Mouse (Mus musculus): ENCODE measurements around the gene Kcnd3. TPM values are rescaled to one million over a fixed set of nuclear protein-coding genes. Genes with fewer than 3 reads are reported as not detected.

Kcnd3 gene
- polyA plus RNA-seq, 1 experiment from 2014 or later = 5.6 TPM

GRCm38 (mm10) chr3:105648889-105649567 is 196.9 kb downstream of the Kcnd3 start:
- no peaks in the 10 kb centered on the region for H3K9me3 ChIP-seq (replicated peaks)
- 55% methylated on average over 8 of the region's 8 CpGs for WGBS
- no peaks in the 10 kb centered on the region for H3K4me1 ChIP-seq
- H3K27ac ChIP-seq = no peak overlapping the region
- H3K9ac ChIP-seq = no peak overlapping the region
- no peak overlapping the region for H3K4me3 ChIP-seq
- H3K27me3 ChIP-seq = peaks cover 8% of the 10 kb centered on the region; the same call in 1 of the 2 replicates
- 0 out of 2 replicates have a peak, but pooled peaks have one; percentile 21 for ATAC-seq
- H3K36me3 ChIP-seq (ENCODE audit: poor library complexity, severe bottlenecking) = no peaks in the 10 kb centered on the region
- no peak overlapping the region for H3K4me2 ChIP-seq

DNA sequence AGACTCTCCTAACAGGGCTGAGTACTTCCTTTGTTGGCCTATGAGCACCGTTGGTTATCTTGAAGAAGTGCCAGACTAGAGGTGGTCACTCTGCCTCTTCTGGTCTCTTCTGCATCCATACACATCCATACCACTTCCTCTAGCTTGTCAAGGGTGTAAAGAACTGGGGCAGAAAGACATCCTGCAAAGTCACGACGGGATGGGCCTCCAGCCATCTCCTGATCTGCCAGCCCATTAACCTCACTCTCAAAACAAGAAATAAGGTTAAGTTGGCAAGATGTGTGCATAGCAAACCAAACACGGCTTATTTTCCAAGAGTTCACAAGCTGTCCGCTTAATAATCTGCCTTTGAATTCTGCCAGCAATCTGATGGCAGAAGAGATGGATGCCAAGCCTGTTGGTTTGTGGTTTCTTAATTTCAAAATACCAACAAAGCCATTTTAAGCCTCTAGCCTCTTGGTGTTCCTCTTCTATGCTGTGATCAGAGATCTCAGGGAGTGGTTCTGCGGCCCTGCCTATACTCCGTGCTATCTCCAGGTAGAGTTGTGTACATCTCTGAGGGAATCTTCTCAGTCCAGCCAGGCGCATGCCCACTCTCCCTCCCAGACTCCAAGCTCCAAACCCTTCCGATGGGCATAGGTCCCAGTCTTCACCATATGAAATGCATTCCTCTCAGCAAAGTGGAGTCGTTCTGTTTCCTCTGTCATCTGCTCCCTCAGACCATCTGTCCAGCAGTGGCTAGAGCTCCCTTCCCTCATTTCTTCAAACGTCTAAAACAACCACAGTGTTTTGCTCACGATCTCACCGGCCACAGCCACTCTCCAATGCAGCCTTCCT is 201.6 kb downstream of the Kcnd3 start:
- H3K36me3 ChIP-seq (ENCODE audit: poor library complexity, severe bottlenecking) = no peaks in the 10 kb centered on the region
- WGBS = 86% methylated on average over 13 of the region's 13 CpGs
- 0 out of 2 replicates have a peak, but pooled peaks cover 8% of the 10 kb centered on the region for H3K27me3 ChIP-seq
- H3K9ac ChIP-seq = no peak overlapping the region
- ATAC-seq = no peak; the same call in 1 of the 2 replicates
- H3K4me3 ChIP-seq = no peak overlapping the region
- H3K27ac ChIP-seq = no peak overlapping the region
- no peaks in the 10 kb centered on the region for H3K4me1 ChIP-seq
- H3K4me2 ChIP-seq = no peak overlapping the region
- H3K9me3 ChIP-seq (replicated peaks) = no peaks in the 10 kb centered on the region

- Histone ChIP-seq H3K4me1 (no peaks in the 10 kb centered on the region), H3K4me2 (no peak overlapping the region), H3K27me3 (0 out of 2 replicates have a peak, but pooled peaks cover 8% of the 10 kb centered on the region), H3K4me3 (no peak overlapping the region), H3K27ac (no peak overlapping the region), H3K9ac (no peak overlapping the region), H3K36me3 (ENCODE audit: poor library complexity, severe bottlenecking) (no peaks in the 10 kb centered on the region), H3K9me3 (replicated peaks) (no peaks in the 10 kb centered on the region)
- WGBS = 93% methylated on average over 11 of the region's 11 CpGs
- ATAC-seq = no peak
Measured at GRCm38 (mm10) chr3:105655031-105655585, 203.0 kb downstream of the Kcnd3 start.

DNA sequence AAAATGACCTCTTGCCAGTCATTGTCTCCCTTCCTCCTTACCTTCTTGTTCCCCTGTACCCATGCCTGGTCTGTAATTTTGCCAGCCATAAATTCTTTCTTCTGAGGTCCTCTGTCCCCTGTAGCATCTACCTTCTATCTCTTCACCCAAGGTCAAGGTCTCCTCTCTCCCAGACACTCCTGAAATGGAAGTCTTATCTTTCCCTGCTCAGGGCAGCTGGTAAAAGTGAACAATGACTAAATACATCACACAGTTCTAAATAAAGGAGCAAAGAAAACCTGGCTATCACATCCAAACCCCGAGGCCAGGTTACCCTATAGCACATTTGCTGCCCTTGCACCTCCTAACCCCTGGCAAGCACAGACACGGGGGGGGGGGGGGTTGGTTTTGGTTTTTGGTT is 208.4 kb downstream of the Kcnd3 start:
- Histone ChIP-seq H3K4me2 (no peak overlapping the region), H3K9me3 (replicated peaks) (no peaks in the 10 kb centered on the region), H3K9ac (no peak overlapping the region), H3K36me3 (ENCODE audit: poor library complexity, severe bottlenecking) (no peaks in the 10 kb centered on the region), H3K4me1 (no peaks in the 10 kb centered on the region), H3K4me3 (no peak overlapping the region), H3K27ac (no peak overlapping the region), H3K27me3 (no peaks in the 10 kb centered on the region)
- ATAC-seq = no peak
- 79% methylated on average over 2 of the region's 2 CpGs for WGBS

DNA sequence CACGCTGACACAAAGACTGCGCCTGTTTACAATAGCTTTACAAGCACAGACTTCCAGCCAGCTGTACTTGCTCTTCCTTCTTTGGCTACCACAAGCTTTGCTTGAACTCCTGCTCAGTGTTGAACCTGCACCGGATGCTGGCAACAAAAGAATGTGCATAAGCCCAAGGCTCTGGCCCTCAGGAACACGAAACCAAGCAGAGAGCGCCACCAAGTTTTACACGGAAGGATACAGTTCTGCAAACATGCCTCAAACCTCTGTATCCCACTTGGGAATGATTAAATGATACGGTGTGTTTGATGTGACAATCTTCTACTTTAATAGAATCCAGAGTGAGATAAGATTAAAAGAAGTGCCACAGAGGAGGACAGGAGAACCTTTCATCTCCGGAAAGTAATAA is 210.9 kb downstream of the Kcnd3 start:
- no peak overlapping the region for H3K27ac ChIP-seq
- H3K9me3 ChIP-seq (replicated peaks) = no peaks in the 10 kb centered on the region
- no peaks in the 10 kb centered on the region for H3K27me3 ChIP-seq
- no peak overlapping the region for H3K4me2 ChIP-seq
- no peak for ATAC-seq
- H3K4me3 ChIP-seq = no peak overlapping the region
- H3K4me1 ChIP-seq = no peaks in the 10 kb centered on the region
- H3K9ac ChIP-seq = no peak overlapping the region
- 83% methylated on average over 8 of the region's 8 CpGs for WGBS
- no peaks in the 10 kb centered on the region for H3K36me3 ChIP-seq (ENCODE audit: poor library complexity, severe bottlenecking)

DNA sequence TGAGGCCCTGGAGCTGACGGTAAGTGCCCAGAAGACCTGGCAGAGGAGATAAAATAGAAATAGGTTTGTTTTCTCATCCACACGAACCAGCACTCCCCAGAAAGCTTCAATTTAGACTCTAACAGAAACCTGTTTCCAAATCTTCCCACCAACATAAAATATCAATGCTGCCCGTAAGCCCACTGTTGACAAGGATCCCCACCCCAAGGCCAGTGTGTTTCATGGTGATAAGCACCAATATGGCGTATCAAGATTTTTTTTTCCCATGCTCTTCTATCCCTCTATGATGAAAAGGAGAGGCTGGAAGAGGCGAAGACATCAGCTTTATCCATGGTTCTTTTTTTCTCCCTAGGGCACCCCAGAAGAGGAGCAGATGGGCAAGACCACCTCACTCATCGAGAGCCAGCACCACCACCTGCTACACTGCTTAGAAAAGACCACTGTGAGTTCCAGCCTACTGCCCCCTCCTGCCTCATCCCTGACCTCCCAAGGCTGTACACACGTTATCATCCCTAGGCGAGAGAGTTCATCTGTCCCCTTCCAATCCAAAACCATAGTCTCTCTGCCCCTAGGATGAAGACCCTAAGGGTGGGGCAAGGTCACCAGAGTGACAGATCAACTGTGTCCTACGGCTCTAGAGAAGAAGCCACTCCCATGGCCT is 213.1 kb downstream of the Kcnd3 start:
- Histone ChIP-seq H3K4me1 (no peaks in the 10 kb centered on the region), H3K9ac (no peak overlapping the region), H3K4me3 (no peak overlapping the region), H3K4me2 (no peak overlapping the region), H3K9me3 (replicated peaks) (no peaks in the 10 kb centered on the region), H3K27ac (no peak overlapping the region), H3K27me3 (no peaks in the 10 kb centered on the region), H3K36me3 (ENCODE audit: poor library complexity, severe bottlenecking) (no peaks in the 10 kb centered on the region)
- ATAC-seq = no peak
- 86% methylated on average over 9 of the region's 9 CpGs for WGBS

DNA sequence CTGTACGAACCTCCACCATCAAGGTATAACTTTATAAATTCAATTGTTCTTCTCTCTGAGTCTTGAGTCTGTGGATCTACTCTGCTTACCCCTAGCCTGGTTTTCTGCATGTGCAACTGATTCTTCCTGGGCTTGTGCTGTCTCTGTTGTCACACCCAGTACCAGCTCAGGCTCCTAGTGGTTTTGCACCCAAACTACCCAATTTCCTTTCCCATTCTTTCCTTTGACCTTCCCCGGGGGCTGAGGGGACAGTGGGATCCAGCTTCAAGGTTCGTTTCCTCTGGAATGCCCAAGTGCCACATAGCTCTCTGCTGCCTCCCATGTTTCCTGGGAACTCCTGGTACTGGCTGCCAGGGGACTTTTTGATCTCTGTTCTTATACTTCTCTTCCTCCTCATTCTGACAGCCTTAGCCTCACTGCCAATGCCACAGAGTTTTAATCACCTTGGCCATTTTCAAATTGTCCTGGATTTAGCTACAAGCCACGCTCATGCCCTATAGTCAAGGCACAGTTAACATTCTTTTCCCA is 214.9 kb downstream of the Kcnd3 start:
- no peak overlapping the region for H3K4me2 ChIP-seq
- H3K9ac ChIP-seq = no peak overlapping the region
- H3K4me1 ChIP-seq = no peaks in the 10 kb centered on the region
- no peak overlapping the region for H3K4me3 ChIP-seq
- H3K27me3 ChIP-seq = no peaks in the 10 kb centered on the region
- H3K27ac ChIP-seq = no peak overlapping the region
- H3K36me3 ChIP-seq (ENCODE audit: poor library complexity, severe bottlenecking) = no peaks in the 10 kb centered on the region
- 60% methylated on average over 4 of the region's 4 CpGs for WGBS
- H3K9me3 ChIP-seq (replicated peaks) = no peaks in the 10 kb centered on the region
- no peak for ATAC-seq

DNA sequence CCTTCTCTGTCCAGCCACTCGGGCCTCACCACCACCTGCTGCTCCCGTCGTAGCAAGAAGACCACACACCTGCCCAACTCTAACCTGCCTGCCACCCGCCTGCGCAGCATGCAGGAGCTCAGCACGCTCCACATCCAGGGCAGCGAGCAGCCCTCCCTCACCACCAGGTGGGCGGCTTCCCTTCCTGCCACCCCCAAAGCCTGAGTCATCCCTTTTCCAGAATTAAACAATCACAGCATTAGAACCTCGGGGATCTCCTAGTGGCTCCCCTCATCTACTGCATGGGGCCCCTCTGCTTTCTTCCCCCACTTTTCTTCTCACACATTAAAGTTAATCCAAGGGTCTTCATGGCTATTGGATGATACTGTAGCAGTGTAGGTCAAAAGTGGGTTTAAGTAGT is 216.0 kb downstream of the Kcnd3 start:
- H3K9ac ChIP-seq = no peak overlapping the region
- ATAC-seq = no peak
- H3K27me3 ChIP-seq = no peaks in the 10 kb centered on the region
- no peak overlapping the region for H3K4me2 ChIP-seq
- H3K9me3 ChIP-seq (replicated peaks) = no peaks in the 10 kb centered on the region
- 36% methylated on average over 9 of the region's 9 CpGs for WGBS
- no peak overlapping the region for H3K4me3 ChIP-seq
- no peaks in the 10 kb centered on the region for H3K4me1 ChIP-seq
- H3K36me3 ChIP-seq (ENCODE audit: poor library complexity, severe bottlenecking) = no peaks in the 10 kb centered on the region
- H3K27ac ChIP-seq = no peak overlapping the region

GRCm38 (mm10) chr3:105669776-105670175 is 217.6 kb downstream of the Kcnd3 start:
- Histone ChIP-seq H3K27me3 (no peaks in the 10 kb centered on the region), H3K4me2 (no peak overlapping the region), H3K4me1 (no peaks in the 10 kb centered on the region), H3K36me3 (ENCODE audit: poor library complexity, severe bottlenecking) (no peaks in the 10 kb centered on the region), H3K9me3 (replicated peaks) (no peaks in the 10 kb centered on the region), H3K9ac (no peak overlapping the region), H3K4me3 (no peak overlapping the region), H3K27ac (no peak overlapping the region)
- ATAC-seq = no peak
- 90% methylated on average over 3 of the region's 3 CpGs for WGBS

DNA sequence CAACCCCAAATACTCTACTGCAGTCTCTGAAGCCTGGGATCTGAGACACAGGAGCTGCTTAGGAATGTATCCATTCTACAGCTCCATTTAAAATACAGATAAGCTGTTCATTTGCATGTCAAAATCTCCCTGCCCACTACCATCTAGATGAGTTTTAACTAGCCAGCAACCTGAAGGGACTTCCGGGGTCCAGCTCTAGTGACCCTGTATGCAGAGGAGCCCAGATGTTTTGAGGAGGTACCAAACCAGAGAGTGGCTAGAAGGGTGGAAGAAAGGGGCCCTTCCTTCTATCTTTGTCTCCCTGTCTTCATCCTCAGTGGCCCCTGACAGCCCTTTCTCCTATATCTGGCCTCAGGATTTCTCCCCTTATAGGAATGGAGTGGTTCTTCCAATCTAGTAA is 218.7 kb downstream of the Kcnd3 start:
- peaks cover under 1% of the 10 kb centered on the region; the same call in 1 of the 2 replicates for H3K4me1 ChIP-seq
- no peaks in the 10 kb centered on the region for H3K9me3 ChIP-seq (replicated peaks)
- WGBS = 87% methylated on average over 1 of the region's 1 CpGs

DNA sequence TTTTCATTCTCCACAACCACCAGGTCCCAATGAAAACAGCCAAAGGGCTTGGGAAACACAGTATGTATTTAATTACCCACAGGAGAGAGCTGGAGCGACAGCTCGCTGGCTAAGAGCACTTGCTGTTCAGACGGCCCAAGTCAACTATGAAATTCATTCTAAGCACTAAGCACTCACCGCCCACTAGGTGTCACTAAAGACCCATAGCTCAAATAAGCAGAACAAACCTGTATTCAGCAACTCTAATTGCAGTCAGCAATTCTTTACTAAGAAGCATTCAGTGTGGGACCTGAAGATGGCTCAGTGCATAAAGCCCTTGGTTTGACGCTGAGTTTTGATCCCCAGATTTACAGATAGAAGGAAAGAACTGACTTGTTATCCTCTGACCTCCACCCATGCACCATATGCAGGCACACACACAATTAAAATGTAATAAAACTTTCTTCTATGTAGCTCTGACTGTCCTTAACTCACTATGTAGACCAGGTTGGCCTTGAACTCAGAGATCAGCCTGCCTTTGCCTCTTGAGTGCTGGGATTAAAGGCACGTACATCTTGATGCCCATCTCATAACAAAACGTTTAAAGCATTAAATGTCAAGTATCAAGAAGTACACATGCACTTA is 222.6 kb downstream of the Kcnd3 start:
- Histone ChIP-seq H3K4me2 (no peak overlapping the region), H3K36me3 (ENCODE audit: poor library complexity, severe bottlenecking) (peaks cover 31% of the 10 kb centered on the region), H3K4me1 (peaks cover 6% of the 10 kb centered on the region; the same call in 1 of the 2 replicates), H3K9me3 (replicated peaks) (no peaks in the 10 kb centered on the region), H3K27me3 (no peaks in the 10 kb centered on the region), H3K27ac (no peak overlapping the region), H3K4me3 (no peak overlapping the region), H3K9ac (no peak overlapping the region)
- WGBS = 18% methylated on average over 7 of the region's 7 CpGs
- ATAC-seq = peak; percentile 89

More for the DNA sequence above, 218.7 kb downstream of the Kcnd3 start:
- H3K36me3 ChIP-seq (ENCODE audit: poor library complexity, severe bottlenecking) = peaks cover under 1% of the 10 kb centered on the region; the same call in 1 of the 2 replicates
- no peaks in the 10 kb centered on the region for H3K27me3 ChIP-seq
- H3K9ac ChIP-seq = no peak overlapping the region
- H3K27ac ChIP-seq = no peak overlapping the region
- H3K4me3 ChIP-seq = no peak overlapping the region
- H3K4me2 ChIP-seq = no peak overlapping the region
- no peak for ATAC-seq

Measured in forebrain, embryonic 13.5 days (tissue).